Mouse (Mus musculus): Measurements from ENCODE around the gene Pld5. TPM values are rescaled to one million over a fixed set of nuclear protein-coding genes. Genes with fewer than 3 reads are reported as not detected.

Pld5 gene
- total and polyA plus RNA-seq, 2 experiments, result not detected

- H3K36me3 ChIP-seq (ENCODE audit: control insufficient read depth, insufficient read depth, low read length), result no peaks in the 10 kb centered on the region
- 69% methylated on average over 2 of the region's 2 CpGs for WGBS
- H3K27ac ChIP-seq (replicated peaks; ENCODE audit: insufficient read depth, low read depth, low read length), result no peak overlapping the region
- H3K27me3 ChIP-seq (ENCODE audit: control insufficient read depth, insufficient read depth, low read length), result no peaks in the 10 kb centered on the region
- H3K4me3 ChIP-seq (ENCODE audit: insufficient read depth, low read depth, low read length), result no peak overlapping the region
- H3K4me1 ChIP-seq (ENCODE audit: control insufficient read depth, insufficient read depth, low read length), result no peaks in the 10 kb centered on the region
- H3K79me2 ChIP-seq (ENCODE audit: control insufficient read depth, insufficient read depth, low read length), result no peaks in the 10 kb centered on the region
- TF ChIP-seq POLR2A (IDR thresholded peaks at IDR 0.05; ENCODE audit: extremely low read depth, insufficient read depth, low read length) (no peak), CTCF (IDR thresholded peaks at IDR 0.05; ENCODE audit: low read depth, low read length) (no peak)
- no peak for DNase-seq (ENCODE audit: extremely low read depth, low read depth, low spot score)
- H3K9ac ChIP-seq (ENCODE audit: low read depth, low read length), result no peak overlapping the region
Observed at GRCm38 (mm10) chr1:176194727-176195126, 80.4 kb downstream of the Pld5 start.

GRCm38 (mm10) chr1:176183991-176184390, 91.1 kb downstream of the Pld5 start:
- no peaks in the 10 kb centered on the region for H3K27me3 ChIP-seq (ENCODE audit: control insufficient read depth, insufficient read depth, low read length)
- no peak overlapping the region for H3K27ac ChIP-seq (replicated peaks; ENCODE audit: insufficient read depth, low read depth, low read length)
- TF ChIP-seq CTCF (IDR thresholded peaks at IDR 0.05; ENCODE audit: low read depth, low read length), result no peak
- TF ChIP-seq POLR2A (IDR thresholded peaks at IDR 0.05; ENCODE audit: extremely low read depth, insufficient read depth, low read length), result no peak
- no peak for DNase-seq (ENCODE audit: extremely low read depth, low read depth, low spot score)
- no peaks in the 10 kb centered on the region for H3K4me1 ChIP-seq (ENCODE audit: control insufficient read depth, insufficient read depth, low read length)
- 67% methylated on average over 6 of the region's 6 CpGs for WGBS
- H3K79me2 ChIP-seq (ENCODE audit: control insufficient read depth, insufficient read depth, low read length), result no peaks in the 10 kb centered on the region
- H3K4me3 ChIP-seq (ENCODE audit: insufficient read depth, low read depth, low read length), result no peak overlapping the region
- no peak overlapping the region for H3K9ac ChIP-seq (ENCODE audit: low read depth, low read length)
- H3K36me3 ChIP-seq (ENCODE audit: control insufficient read depth, insufficient read depth, low read length), result no peaks in the 10 kb centered on the region

- Histone ChIP-seq H3K36me3 (ENCODE audit: control insufficient read depth, insufficient read depth, low read length) (no peaks in the 10 kb centered on the region), H3K4me3 (ENCODE audit: insufficient read depth, low read depth, low read length) (no peak overlapping the region), H3K4me1 (ENCODE audit: control insufficient read depth, insufficient read depth, low read length) (no peaks in the 10 kb centered on the region), H3K79me2 (ENCODE audit: control insufficient read depth, insufficient read depth, low read length) (no peaks in the 10 kb centered on the region), H3K27ac (replicated peaks; ENCODE audit: insufficient read depth, low read depth, low read length) (no peak overlapping the region), H3K9ac (ENCODE audit: low read depth, low read length) (no peak overlapping the region), H3K27me3 (ENCODE audit: control insufficient read depth, insufficient read depth, low read length) (no peaks in the 10 kb centered on the region)
- no peak for DNase-seq (ENCODE audit: extremely low read depth, low read depth, low spot score)
- no peak for TF ChIP-seq CTCF (IDR thresholded peaks at IDR 0.05; ENCODE audit: low read depth, low read length)
- no peak for TF ChIP-seq POLR2A (IDR thresholded peaks at IDR 0.05; ENCODE audit: extremely low read depth, insufficient read depth, low read length)
- 63% methylated on average over 1 of the region's 1 CpGs for WGBS
Observed at GRCm38 (mm10) chr1:176174971-176175370, 100.1 kb downstream of the Pld5 start.

- Histone ChIP-seq H3K79me2 (ENCODE audit: control insufficient read depth, insufficient read depth, low read length) (no peaks in the 10 kb centered on the region), H3K27me3 (ENCODE audit: control insufficient read depth, insufficient read depth, low read length) (no peaks in the 10 kb centered on the region), H3K4me3 (ENCODE audit: insufficient read depth, low read depth, low read length) (no peak overlapping the region), H3K27ac (replicated peaks; ENCODE audit: insufficient read depth, low read depth, low read length) (no peak overlapping the region), H3K36me3 (ENCODE audit: control insufficient read depth, insufficient read depth, low read length) (no peaks in the 10 kb centered on the region), H3K4me1 (ENCODE audit: control insufficient read depth, insufficient read depth, low read length) (no peaks in the 10 kb centered on the region), H3K9ac (ENCODE audit: low read depth, low read length) (no peak overlapping the region)
- TF ChIP-seq CTCF (IDR thresholded peaks at IDR 0.05; ENCODE audit: low read depth, low read length), result no peak
- no peak for TF ChIP-seq POLR2A (IDR thresholded peaks at IDR 0.05; ENCODE audit: extremely low read depth, insufficient read depth, low read length)
- WGBS, result 51% methylated on average over 5 of the region's 5 CpGs
- no peak for DNase-seq (ENCODE audit: extremely low read depth, low read depth, low spot score)
Observed at GRCm38 (mm10) chr1:176167784-176168183, 107.3 kb downstream of the Pld5 start.

- TF ChIP-seq POLR2A (IDR thresholded peaks at IDR 0.05; ENCODE audit: extremely low read depth, insufficient read depth, low read length), result no peak
- no peak for TF ChIP-seq CTCF (IDR thresholded peaks at IDR 0.05; ENCODE audit: low read depth, low read length)
- no peaks in the 10 kb centered on the region for H3K79me2 ChIP-seq (ENCODE audit: control insufficient read depth, insufficient read depth, low read length)
- H3K9ac ChIP-seq (ENCODE audit: low read depth, low read length), result no peak overlapping the region
- H3K27me3 ChIP-seq (ENCODE audit: control insufficient read depth, insufficient read depth, low read length), result no peaks in the 10 kb centered on the region
- H3K27ac ChIP-seq (replicated peaks; ENCODE audit: insufficient read depth, low read depth, low read length), result no peak overlapping the region
- DNase-seq (ENCODE audit: extremely low read depth, low read depth, low spot score), result no peak
- no peak overlapping the region for H3K4me3 ChIP-seq (ENCODE audit: insufficient read depth, low read depth, low read length)
- WGBS, result 68% methylated on average over 2 of the region's 2 CpGs
- H3K4me1 ChIP-seq (ENCODE audit: control insufficient read depth, insufficient read depth, low read length), result no peaks in the 10 kb centered on the region
- H3K36me3 ChIP-seq (ENCODE audit: control insufficient read depth, insufficient read depth, low read length), result no peaks in the 10 kb centered on the region
Observed at GRCm38 (mm10) chr1:176167114-176167513, 108.0 kb downstream of the Pld5 start.

- Histone ChIP-seq H3K27ac (replicated peaks; ENCODE audit: insufficient read depth, low read depth, low read length) (no peak overlapping the region), H3K79me2 (ENCODE audit: control insufficient read depth, insufficient read depth, low read length) (no peaks in the 10 kb centered on the region), H3K9ac (ENCODE audit: low read depth, low read length) (no peak overlapping the region), H3K4me1 (ENCODE audit: control insufficient read depth, insufficient read depth, low read length) (no peaks in the 10 kb centered on the region), H3K4me3 (ENCODE audit: insufficient read depth, low read depth, low read length) (no peak overlapping the region), H3K36me3 (ENCODE audit: control insufficient read depth, insufficient read depth, low read length) (no peaks in the 10 kb centered on the region), H3K27me3 (ENCODE audit: control insufficient read depth, insufficient read depth, low read length) (no peaks in the 10 kb centered on the region)
- 64% methylated on average over 6 of the region's 6 CpGs for WGBS
- TF ChIP-seq POLR2A (IDR thresholded peaks at IDR 0.05; ENCODE audit: extremely low read depth, insufficient read depth, low read length) (no peak), CTCF (IDR thresholded peaks at IDR 0.05; ENCODE audit: low read depth, low read length) (no peak)
- no peak for DNase-seq (ENCODE audit: extremely low read depth, low read depth, low spot score)
Observed at GRCm38 (mm10) chr1:176145306-176145705, 129.8 kb downstream of the Pld5 start.

Data from liver, adult 2 months (tissue).